Comparison of ENCODE assay signal across 24 mouse cellular contexts in the genomic region with DNA sequence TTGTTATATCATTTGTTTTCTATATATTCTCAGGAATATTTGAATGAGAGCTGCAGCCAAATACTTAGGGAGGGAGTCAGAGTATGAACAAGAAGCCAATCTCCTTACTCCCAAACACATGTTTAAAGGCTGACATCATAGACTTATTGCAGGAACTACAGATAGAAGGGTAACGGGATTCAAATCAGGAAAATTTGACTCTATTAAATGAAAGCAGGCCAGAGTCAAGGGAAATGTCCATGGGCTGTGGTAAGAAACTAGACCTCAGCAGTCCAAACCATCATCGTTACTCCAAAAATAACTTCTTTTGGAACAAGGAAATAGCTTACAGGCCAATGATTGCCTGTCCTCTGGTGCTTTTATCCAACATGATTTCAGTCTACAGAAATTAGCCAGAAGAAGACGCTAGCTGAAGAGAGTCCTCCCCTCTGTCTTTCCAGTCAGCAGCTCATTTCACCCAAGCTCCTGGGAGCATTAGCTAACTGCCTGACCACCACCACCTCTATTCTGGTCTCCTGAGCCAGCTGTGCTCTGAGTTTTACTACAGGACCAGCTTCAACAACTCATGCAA. TPM values are rescaled to one million over a fixed set of nuclear protein-coding genes. Genes with fewer than 3 reads are reported as not detected.
DNase-seq lines count a peak whose midpoint lies in the region; ATAC-seq and TF ChIP-seq lines count a peak whose summit lies in the region.
"Had no signal": no experiment of that assay in that cellular context is flagged by ENCODE, and none has a peak within 500 bp of the region (broad histone marks: within the 10 kb centered on the region; RNA-seq: fewer than 3 reads in every experiment).

No protein-coding gene starts in this region.

- H3K9me3 ChIP-seq in lung, embryonic 14.5 days (ENCODE audit: low read depth, low read length) = no peaks in the 10 kb centered on the region
- H3K9me3 ChIP-seq in heart, embryonic 14.5 days (ENCODE audit: control insufficient read depth, low read length) = no peaks in the 10 kb centered on the region
- H3K9me3 ChIP-seq: forebrain, embryonic 12.5 days; G1E; hindbrain, embryonic 12.5 days; liver, embryonic 12.5 days; midbrain, embryonic 13.5 days; neural tube, embryonic 12.5 days had no signal

- H3K27me3 ChIP-seq in lung, embryonic 14.5 days (ENCODE audit: insufficient read depth, low read length) = no peaks in the 10 kb centered on the region
- no peaks in the 10 kb centered on the region for H3K27me3 ChIP-seq in heart, embryonic 14.5 days (ENCODE audit: control insufficient read depth, insufficient read depth, low read length)
- H3K27me3 ChIP-seq: forebrain, embryonic 12.5 days; hindbrain, embryonic 12.5 days; liver, embryonic 12.5 days; midbrain, embryonic 13.5 days; neural tube, embryonic 12.5 days had no signal

- no peak for ATAC-seq in lung, embryonic 14.5 days (ENCODE audit: insufficient read depth)
- ATAC-seq in heart, embryonic 14.5 days (ENCODE audit: insufficient number of reproducible peaks, insufficient read depth, low FRiP score, low read depth) = no peak
- ATAC-seq: inflammation-experienced regulatory T-cells, adult 6 months; liver, embryonic 12.5 days; midbrain, embryonic 13.5 days had no signal

- DNase-seq in gastrocnemius, adult 2 months = peak; percentile 36
- no peak for DNase-seq in gastrocnemius, postnatal 36 days
- no peak for DNase-seq in lung, embryonic 14.5 days
- DNase-seq in lung, postnatal 4 days = no peak
- peak; percentile 75 for DNase-seq in skeletal muscle tissue, adult 2 months (ENCODE audit: low read depth, low spot score)
- no peak for DNase-seq in kidney, postnatal 25 days
- no peak for DNase-seq in cerebellum, postnatal 10 days
- DNase-seq: adrenal gland, postnatal 36 days; cerebellum, adult 11-12 months; cerebellum, postnatal 25 days; embryo, embryonic 11 days; gastrocnemius, postnatal 25 days; kidney, adult 2 months; kidney, postnatal 10 days; lung, adult 2 months; thymus, postnatal 36 days had no signal

- 81% methylated on average over 3 of the region's 3 CpGs for WGBS in lung, embryonic 14.5 days
- 41% methylated on average over 3 of the region's 3 CpGs for WGBS in heart, embryonic 14.5 days

- H3K27ac ChIP-seq in gastrocnemius, adult 2 months = peak overlapping the region; percentile 56
- 0 out of 2 replicates have a peak overlapping the region, but pooled peaks have one; percentile 6 for H3K27ac ChIP-seq in lung, embryonic 14.5 days (ENCODE audit: low read depth)
- peak overlapping the region; percentile 76 to 79 for H3K27ac ChIP-seq in heart, embryonic 14.5 days (replicated peaks in 1 of 2; ENCODE audit: control insufficient read depth in 1 of 2, insufficient read depth in 1 of 2, low read depth in 2 of 2, low read length in 2 of 2)
- H3K27ac ChIP-seq: forebrain, embryonic 12.5 days; hindbrain, embryonic 12.5 days; liver, embryonic 12.5 days; midbrain, embryonic 13.5 days; neural tube, embryonic 12.5 days had no signal

- no peak overlapping the region for H3K9ac ChIP-seq in lung, embryonic 14.5 days
- H3K9ac ChIP-seq in heart, embryonic 14.5 days (ENCODE audit: low read length) = no peak overlapping the region
- H3K9ac ChIP-seq: forebrain, embryonic 12.5 days; hindbrain, embryonic 12.5 days; liver, embryonic 12.5 days; midbrain, embryonic 13.5 days; neural tube, embryonic 12.5 days had no signal

- H3K36me3 ChIP-seq in lung, embryonic 14.5 days (ENCODE audit: insufficient read depth) = no peaks in the 10 kb centered on the region
- H3K36me3 ChIP-seq in heart, embryonic 14.5 days (ENCODE audit: control insufficient read depth, insufficient read depth, low read length) = no peaks in the 10 kb centered on the region
- H3K36me3 ChIP-seq: forebrain, embryonic 12.5 days; G1E; hindbrain, embryonic 12.5 days; liver, embryonic 12.5 days; midbrain, embryonic 13.5 days; neural tube, embryonic 12.5 days had no signal

- intact Hi-C loops in gastrocnemius, adult 2 months (cut with DNase I) = no loop called here
- intact Hi-C loops in gastrocnemius, postnatal 36 days (cut with DNase I) = no loop called here

- H3K4me1 ChIP-seq in lung, embryonic 14.5 days (ENCODE audit: insufficient read depth) = no peaks in the 10 kb centered on the region
- peaks cover 6 to 9% of the 10 kb centered on the region in 2 experiments; a peak in 3 of 4 replicates for H3K4me1 ChIP-seq in heart, embryonic 14.5 days (ENCODE audit: control insufficient read depth in 2 of 2, insufficient read depth in 2 of 2, low read length in 2 of 2)
- H3K4me1 ChIP-seq: forebrain, embryonic 12.5 days; hindbrain, embryonic 12.5 days; liver, embryonic 12.5 days; midbrain, embryonic 13.5 days; neural tube, embryonic 12.5 days had no signal

- H3K4me3 ChIP-seq in gastrocnemius, adult 2 months = no peak overlapping the region
- H3K4me3 ChIP-seq in lung, embryonic 14.5 days (ENCODE audit: low read depth, low read length) = no peak overlapping the region
- H3K4me3 ChIP-seq in heart, embryonic 14.5 days (ENCODE audit: control insufficient read depth in 1 of 2, insufficient read depth in 1 of 2, low read depth in 1 of 2, low read length in 2 of 2) = no peak overlapping the region
- H3K4me3 ChIP-seq: forebrain, embryonic 12.5 days; hindbrain, embryonic 12.5 days; liver, embryonic 12.5 days; midbrain, embryonic 13.5 days; neural tube, embryonic 12.5 days had no signal

- H3K4me2 ChIP-seq in lung, embryonic 14.5 days = no peak overlapping the region
- no peak overlapping the region for H3K4me2 ChIP-seq in heart, embryonic 14.5 days (ENCODE audit: low read length)
- H3K4me2 ChIP-seq: forebrain, embryonic 12.5 days; hindbrain, embryonic 12.5 days; liver, embryonic 12.5 days; midbrain, embryonic 13.5 days; neural tube, embryonic 12.5 days had no signal

- TF ChIP-seq CTCF in gastrocnemius, adult 2 months (IDR thresholded peaks at IDR 0.05) = no peak
- TF ChIP-seq CTCF in lung, embryonic 14.5 days (IDR thresholded peaks at IDR 0.05; ENCODE audit: low read depth) = no peak

RNA-seq across cellular contexts. Expression of a gene that starts 53.3 kb away (rescaled TPM):
- under 1 TPM; 0.05 to 0.06 TPM for total RNA-seq in gastrocnemius, adult 2 months (2021)
- under 1 TPM; 0.05 to 0.08 TPM for total RNA-seq in gastrocnemius, postnatal 36 days (2021)
- polyA plus RNA-seq in lung, embryonic 14.5 days (2014; fragmentation: Nextera tagmentation; extraction: Ambion mirVana) = 1.4 and 1.5 TPM in 2 replicates
- 0.50 TPM in 2 replicates for polyA plus RNA-seq in heart, embryonic 14.5 days (2014; fragmentation: Nextera tagmentation; extraction: Ambion mirVana)
- polyA plus RNA-seq: G1E had no signal

Comparison
In these comparisons a context has a peak if more than half of its experiments do, and no peak if none do; other contexts are left out.
1. DNase-seq: peak in gastrocnemius, adult 2 months (single experiment) and skeletal muscle tissue, adult 2 months (single experiment); none in gastrocnemius, postnatal 36 days (0 of 2), lung, embryonic 14.5 days (single experiment), lung, postnatal 4 days (0 of 2), kidney, postnatal 25 days (0 of 2) and cerebellum, postnatal 10 days (0 of 2).
2. H3K27ac ChIP-seq: peak in every context shown above with its lines; median percentile 78 in heart, embryonic 14.5 days; 56 in gastrocnemius, adult 2 months; 6 in lung, embryonic 14.5 days.